Mouse (Mus musculus) hindbrain, embryonic 13.5 days (tissue): ENCODE data around the gene Limch1. TPM values are rescaled to one million over a fixed set of nuclear protein-coding genes. Genes with fewer than 3 reads are reported as not detected.

Experiments used
- ATAC-seq: fragments of 200-750 bp; cut with Nextera tagmentation; 2 replicates; pipeline ENCODE4 v1.8.0; 2017; ENCODE audit warnings: moderate TSS enrichment; ENCODE audit not compliant: low FRiP score
- H3K27ac ChIP-seq: fragments of 300-500 bp; sonication (generic); 2 replicates; pipeline ENCODE4 v1.5.1; 2015; ENCODE audit warnings: inconsistent platforms, mild to moderate bottlenecking, moderate library complexity
- H3K27me3 ChIP-seq: fragments of 300-500 bp; sonication (generic); 2 replicates; pipeline ENCODE4 v1.6.1; 2015; ENCODE audit warnings: mild to moderate bottlenecking, inconsistent platforms
- H3K36me3 ChIP-seq: fragments of 300-500 bp; sonication (generic); 2 replicates; pipeline ENCODE4 v1.6.1; 2015; ENCODE audit warnings: mild to moderate bottlenecking, inconsistent platforms
- H3K4me1 ChIP-seq: fragments of 300-500 bp; sonication (generic); replicated peaks from 2 replicates; pipeline ENCODE4 v1.6.1; 2015; ENCODE audit warnings: inconsistent platforms
- H3K4me2 ChIP-seq: fragments of 300-500 bp; sonication (generic); 2 replicates; pipeline ENCODE4 v1.6.1; 2015; ENCODE audit warnings: inconsistent platforms, mild to moderate bottlenecking, moderate library complexity
- H3K4me3 ChIP-seq: fragments of 300-500 bp; sonication (generic); 2 replicates; pipeline ENCODE4 v1.5.1; 2015; ENCODE audit warnings: mild to moderate bottlenecking, inconsistent platforms
- H3K9ac ChIP-seq: fragments of 300-500 bp; sonication (generic); 2 replicates; pipeline ENCODE4 v1.6.1; 2015; ENCODE audit warnings: mild to moderate bottlenecking, inconsistent platforms
- H3K9me3 ChIP-seq: fragments of 300-500 bp; sonication (generic); 2 replicates; pipeline ENCODE4 v1.6.1; 2016; ENCODE audit warnings: inconsistent platforms
- WGBS: fragments of 180-500 bp; shearing (Covaris S2); methylation state at CpG from one replicate; pipeline ENCODE4 v1.1.7; 2015; 5-methylcytosine and 5-hydroxymethylcytosine counted together
- polyA plus RNA-seq: library from polyadenylated mRNA; unstranded; fragments of >200 nt; fragmentation: Nextera tagmentation; extraction: Ambion mirVana; gene quantifications from 2 replicates; pipeline ENCODE4 v1.2.1, GENCODE M21; 2015

The Limch1 gene
- polyA plus RNA-seq, 1 experiment from 2014 or later: 49.0 TPM

DNA sequence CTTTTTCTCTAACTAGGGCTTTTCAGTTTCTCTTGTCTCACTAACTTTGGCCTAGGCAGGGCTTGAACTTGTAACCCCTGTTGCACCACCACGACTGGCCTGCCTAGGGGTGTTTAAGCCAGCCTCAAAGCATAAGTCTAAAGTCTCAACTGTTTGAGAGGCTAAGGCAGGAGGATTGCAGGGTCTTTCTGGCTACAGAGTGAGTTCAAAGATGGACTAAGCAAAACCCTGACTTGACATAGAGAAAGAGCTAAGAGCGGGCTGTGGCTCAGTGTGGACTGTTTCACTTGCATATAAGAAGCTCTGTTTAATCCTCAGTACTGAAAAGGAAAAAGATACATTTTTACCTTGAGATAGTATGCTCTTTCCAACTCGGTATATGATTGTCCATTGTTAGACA is 268.3 kb downstream of the Limch1 start:
- Histone ChIP-seq H3K9me3 (no peaks in the 10 kb centered on the region), H3K27ac (no peak overlapping the region)
- 83% methylated on average over 3 of the region's 3 CpGs for WGBS

DNA sequence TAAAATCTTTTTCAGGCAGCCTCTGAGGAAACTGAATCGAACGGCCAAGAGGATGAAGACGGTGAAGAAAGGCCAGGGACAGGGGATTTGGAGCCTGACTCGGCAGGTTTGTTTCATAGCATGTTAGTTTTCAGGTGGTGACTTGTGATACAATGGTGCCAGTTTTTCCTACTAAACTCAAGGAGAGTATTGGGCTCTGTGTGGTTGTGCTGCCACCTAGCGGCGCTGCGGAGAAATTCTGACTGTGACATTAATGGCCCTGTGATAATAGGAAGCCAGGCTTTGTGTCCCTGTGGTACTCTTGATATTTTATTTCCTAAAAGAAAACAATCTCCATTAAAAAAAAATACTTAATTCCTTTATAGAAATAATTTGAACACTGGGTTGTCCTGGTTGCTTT is 270.8 kb downstream of the Limch1 start:
- H3K36me3 ChIP-seq: peaks cover 6% of the 10 kb centered on the region; the same call in 1 of the 2 replicates
- H3K4me2 ChIP-seq: no peak overlapping the region
- H3K9me3 ChIP-seq: no peaks in the 10 kb centered on the region
- H3K4me1 ChIP-seq: 0 out of 2 replicates have a peak, but pooled peaks cover 4% of the 10 kb centered on the region
- H3K27ac ChIP-seq: no peak overlapping the region
- 14% methylated on average over 7 of the region's 7 CpGs for WGBS
- H3K27me3 ChIP-seq: no peaks in the 10 kb centered on the region
- H3K4me3 ChIP-seq: no peak overlapping the region
- peak; percentile 61; the same call in 1 of the 2 replicates for ATAC-seq
- no peak overlapping the region for H3K9ac ChIP-seq

More for the DNA sequence above, 268.3 kb downstream of the Limch1 start:
- no peak for ATAC-seq
- Histone ChIP-seq H3K4me3 (no peak overlapping the region), H3K36me3 (peaks cover 9% of the 10 kb centered on the region), H3K27me3 (no peaks in the 10 kb centered on the region), H3K9ac (no peak overlapping the region), H3K4me1 (0 out of 2 replicates have a peak, but pooled peaks cover 4% of the 10 kb centered on the region), H3K4me2 (no peak overlapping the region)

DNA sequence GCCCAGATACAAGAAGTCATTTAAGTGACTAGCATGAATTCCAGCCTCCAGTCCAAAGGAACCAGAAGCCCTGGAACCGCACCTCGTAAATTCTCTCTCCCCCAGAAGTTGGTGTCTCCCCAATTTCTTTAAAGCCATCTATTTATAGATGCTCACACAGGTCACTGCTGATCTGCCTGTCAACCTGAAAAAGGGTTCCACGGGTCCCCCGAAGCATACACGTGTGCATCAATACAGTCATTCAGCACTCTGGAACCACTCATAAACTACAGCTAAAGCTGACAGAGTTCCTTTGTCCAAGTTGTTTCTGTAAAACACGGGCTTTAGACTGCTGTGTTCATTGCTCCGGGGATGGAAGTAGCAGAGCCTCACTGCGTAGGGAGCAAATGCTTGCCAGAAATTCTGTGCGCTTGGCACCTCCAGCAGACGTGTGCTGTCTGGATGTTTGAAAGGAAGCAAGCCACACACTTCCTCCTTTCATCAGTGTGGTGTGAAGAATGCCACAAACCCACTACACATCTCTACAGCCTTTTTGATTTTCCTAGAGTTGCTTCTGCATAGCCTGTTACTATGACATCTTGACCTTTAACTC is 278.9 kb downstream of the Limch1 start:
- Histone ChIP-seq H3K4me1 (peaks cover 11% of the 10 kb centered on the region), H3K36me3 (peaks cover 24% of the 10 kb centered on the region), H3K27ac (no peak overlapping the region), H3K27me3 (no peaks in the 10 kb centered on the region), H3K4me3 (no peak overlapping the region), H3K4me2 (no peak overlapping the region), H3K9me3 (no peaks in the 10 kb centered on the region), H3K9ac (no peak overlapping the region)
- ATAC-seq: no peak
- 82% methylated on average over 10 of the region's 10 CpGs for WGBS

- Histone ChIP-seq H3K4me3 (no peak overlapping the region), H3K9ac (no peak overlapping the region), H3K27ac (no peak overlapping the region), H3K4me1 (peaks cover 11% of the 10 kb centered on the region), H3K36me3 (peaks cover 29% of the 10 kb centered on the region), H3K9me3 (no peaks in the 10 kb centered on the region), H3K27me3 (no peaks in the 10 kb centered on the region), H3K4me2 (no peak overlapping the region)
- 83% methylated on average over 8 of the region's 8 CpGs for WGBS
- ATAC-seq: no peak
Observed at GRCm38 (mm10) chr5:67025095-67025494, 279.5 kb downstream of the Limch1 start.

DNA sequence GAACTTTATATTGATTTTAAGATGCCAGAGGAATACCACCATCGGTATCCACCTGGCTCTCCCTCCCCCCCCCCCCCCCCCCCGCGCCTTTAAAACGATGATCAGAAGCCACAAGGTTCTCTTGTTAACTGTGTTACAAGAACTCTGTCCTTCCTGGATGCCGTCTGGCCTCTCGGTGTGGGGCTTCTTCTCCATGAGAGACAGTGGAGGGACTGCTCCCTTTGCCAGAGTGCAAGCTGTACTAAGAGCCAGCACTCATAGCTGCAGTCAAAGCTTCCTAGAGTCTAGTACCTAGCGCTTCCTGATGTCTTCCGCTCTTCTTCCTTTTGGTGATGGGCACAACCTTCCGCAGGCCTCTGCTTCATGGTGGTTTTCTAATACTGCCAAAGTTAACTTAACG is 280.0 kb downstream of the Limch1 start:
- 79% methylated on average over 9 of the region's 10 CpGs for WGBS
- no peaks in the 10 kb centered on the region for H3K27me3 ChIP-seq
- no peak overlapping the region for H3K4me2 ChIP-seq
- H3K9me3 ChIP-seq: no peaks in the 10 kb centered on the region
- peaks cover 11% of the 10 kb centered on the region for H3K4me1 ChIP-seq
- no peak overlapping the region for H3K27ac ChIP-seq
- H3K4me3 ChIP-seq: no peak overlapping the region
- no peak overlapping the region for H3K9ac ChIP-seq
- H3K36me3 ChIP-seq: peaks cover 34% of the 10 kb centered on the region
- no peak for ATAC-seq

DNA sequence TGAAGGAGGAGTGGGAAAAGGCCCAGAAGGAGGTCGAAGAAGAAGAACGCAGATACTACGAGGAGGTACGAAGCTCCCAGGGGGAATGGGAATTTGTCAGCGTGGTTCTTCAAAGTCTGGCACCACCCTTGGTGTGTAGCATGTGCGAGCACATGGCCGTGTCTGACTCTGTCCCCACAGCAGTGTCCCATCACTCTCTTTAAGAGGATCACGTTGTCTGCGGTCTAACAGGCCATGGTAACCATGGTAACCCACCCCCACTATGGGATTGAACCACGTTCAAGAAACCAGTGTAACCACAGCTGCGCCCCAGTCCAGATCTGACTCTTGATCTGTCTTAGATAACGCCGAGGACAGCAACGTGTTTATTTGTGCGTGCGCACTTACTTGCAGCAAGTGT is 283.2 kb downstream of the Limch1 start:
- H3K27me3 ChIP-seq: no peaks in the 10 kb centered on the region
- peaks cover 11% of the 10 kb centered on the region for H3K4me1 ChIP-seq
- no peak overlapping the region for H3K9ac ChIP-seq
- no peaks in the 10 kb centered on the region for H3K9me3 ChIP-seq
- H3K4me3 ChIP-seq: no peak overlapping the region
- peaks cover 48% of the 10 kb centered on the region for H3K36me3 ChIP-seq
- H3K27ac ChIP-seq: no peak overlapping the region
- WGBS: 51% methylated on average over 16 of the region's 16 CpGs
- no peak overlapping the region for H3K4me2 ChIP-seq
- ATAC-seq: peak; percentile 59; the same call in 1 of the 2 replicates

DNA sequence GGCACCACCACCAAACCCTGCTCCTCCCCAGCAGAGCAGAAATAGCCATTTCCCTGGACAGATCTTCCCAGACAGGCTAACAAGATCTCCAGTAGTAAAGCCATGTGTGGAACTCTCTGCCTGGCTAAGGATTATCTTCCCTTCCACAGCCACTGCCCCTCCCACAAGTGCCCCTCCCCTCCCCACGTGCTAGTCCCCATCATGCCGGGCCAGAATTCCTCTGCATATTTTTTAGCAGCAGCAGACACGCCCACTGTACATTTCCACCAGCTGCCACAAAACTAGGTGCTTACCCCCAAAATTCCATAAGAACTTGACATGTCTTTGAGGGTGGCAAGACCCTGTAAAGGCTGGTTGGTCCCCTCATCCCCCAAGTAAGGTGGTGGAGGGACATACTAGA is 284.3 kb downstream of the Limch1 start:
- Histone ChIP-seq H3K27ac (no peak overlapping the region), H3K36me3 (peaks cover 58% of the 10 kb centered on the region), H3K4me1 (peaks cover 11% of the 10 kb centered on the region), H3K27me3 (no peaks in the 10 kb centered on the region), H3K4me3 (no peak overlapping the region), H3K9ac (no peak overlapping the region), H3K9me3 (no peaks in the 10 kb centered on the region), H3K4me2 (no peak overlapping the region)
- 51% methylated on average over 3 of the region's 3 CpGs for WGBS
- ATAC-seq: no peak

DNA sequence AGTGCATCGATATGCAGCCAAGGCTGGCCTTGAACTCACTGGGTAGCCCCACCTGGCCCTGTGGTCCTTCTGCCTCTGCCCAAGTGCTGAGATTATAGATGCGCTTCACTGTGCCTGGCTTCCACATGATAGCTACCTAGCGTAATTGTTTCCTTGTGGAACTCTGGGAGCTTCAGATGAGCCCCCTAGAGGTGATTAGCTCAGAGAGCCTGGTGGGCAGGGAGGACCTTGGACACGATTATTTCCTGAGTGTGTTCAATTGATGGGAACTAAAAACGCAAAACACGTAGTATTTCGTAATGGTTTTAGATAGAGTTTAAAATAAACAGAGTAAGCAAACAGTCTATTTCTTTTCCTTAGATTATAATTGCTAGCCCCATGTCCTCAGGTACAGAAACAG is 287.0 kb downstream of the Limch1 start:
- no peak for ATAC-seq
- Histone ChIP-seq H3K9ac (no peak overlapping the region), H3K27me3 (no peaks in the 10 kb centered on the region), H3K36me3 (peaks cover 70% of the 10 kb centered on the region), H3K4me1 (peaks cover 8% of the 10 kb centered on the region), H3K27ac (no peak overlapping the region), H3K4me2 (no peak overlapping the region), H3K9me3 (no peaks in the 10 kb centered on the region), H3K4me3 (no peak overlapping the region)
- WGBS: 83% methylated on average over 7 of the region's 7 CpGs

GRCm38 (mm10) chr5:67043932-67044331 is 298.3 kb downstream of the Limch1 start:
- no peak for ATAC-seq
- H3K4me3 ChIP-seq: no peak overlapping the region
- no peak overlapping the region for H3K9ac ChIP-seq
- peaks cover 13% of the 10 kb centered on the region for H3K36me3 ChIP-seq
- no peak overlapping the region for H3K27ac ChIP-seq
- WGBS: 82% methylated on average over 9 of the region's 9 CpGs
- no peaks in the 10 kb centered on the region for H3K9me3 ChIP-seq
- H3K4me2 ChIP-seq: no peak overlapping the region
- no peaks in the 10 kb centered on the region for H3K4me1 ChIP-seq
- 0 out of 2 replicates have a peak, but pooled peaks cover 5% of the 10 kb centered on the region for H3K27me3 ChIP-seq

- peak; percentile 70 for ATAC-seq
- no peak overlapping the region for H3K27ac ChIP-seq
- H3K27me3 ChIP-seq: peaks cover 10% of the 10 kb centered on the region; the same call in 1 of the 2 replicates
- no peaks in the 10 kb centered on the region for H3K4me1 ChIP-seq
- 16% methylated on average over 4 of the region's 4 CpGs for WGBS
- no peak overlapping the region for H3K9ac ChIP-seq
- H3K9me3 ChIP-seq: no peaks in the 10 kb centered on the region
- H3K36me3 ChIP-seq: peaks cover 27% of the 10 kb centered on the region
- H3K4me2 ChIP-seq: no peak overlapping the region
- H3K4me3 ChIP-seq: no peak overlapping the region
Observed at GRCm38 (mm10) chr5:67048003-67048402, 302.4 kb downstream of the Limch1 start.

- H3K27me3 ChIP-seq: 0 out of 2 replicates have a peak, but pooled peaks cover 2% of the 10 kb centered on the region
- no peak overlapping the region for H3K4me3 ChIP-seq
- peaks cover 10% of the 10 kb centered on the region; the same call in 1 of the 2 replicates for H3K36me3 ChIP-seq
- 85% methylated on average over 6 of the region's 6 CpGs for WGBS
- H3K9ac ChIP-seq: no peak overlapping the region
- H3K4me1 ChIP-seq: peaks cover 7% of the 10 kb centered on the region; the same call in 1 of the 2 replicates
- no peak overlapping the region for H3K27ac ChIP-seq
- no peak for ATAC-seq
- H3K4me2 ChIP-seq: no peak overlapping the region
- no peaks in the 10 kb centered on the region for H3K9me3 ChIP-seq
Observed at GRCm38 (mm10) chr5:67057803-67058202, 312.2 kb downstream of the Limch1 start.

DNA sequence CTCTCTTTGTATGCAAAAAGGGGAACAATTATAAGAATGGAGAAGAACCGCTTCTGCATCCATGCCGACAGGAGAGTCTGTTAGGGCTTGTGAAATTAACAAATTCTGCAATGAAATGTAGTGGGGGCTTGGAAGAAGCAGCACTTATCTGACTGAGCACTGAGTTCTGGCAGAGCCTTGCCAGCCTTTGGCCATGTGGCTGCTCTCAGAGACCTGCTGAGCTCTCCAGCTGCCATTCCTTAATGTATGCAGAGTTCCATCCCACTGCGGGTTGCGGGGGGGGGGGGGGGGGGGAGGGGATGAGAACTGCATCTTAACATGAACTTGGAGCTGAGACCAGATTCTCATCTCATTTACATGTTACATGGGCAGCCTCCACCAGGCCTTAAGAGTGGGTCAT is 314.9 kb downstream of the Limch1 start:
- Histone ChIP-seq H3K4me2 (no peak overlapping the region), H3K9me3 (no peaks in the 10 kb centered on the region), H3K36me3 (no peaks in the 10 kb centered on the region), H3K4me3 (no peak overlapping the region), H3K27me3 (no peaks in the 10 kb centered on the region), H3K27ac (no peak overlapping the region), H3K9ac (no peak overlapping the region), H3K4me1 (peaks cover 7% of the 10 kb centered on the region; the same call in 1 of the 2 replicates)
- ATAC-seq: 0 out of 2 replicates have a peak, but pooled peaks have one; percentile 49
- WGBS: 67% methylated on average over 2 of the region's 4 CpGs

GRCm38 (mm10) chr5:67063596-67063995 is 318.0 kb downstream of the Limch1 start:
- no peak for ATAC-seq
- H3K36me3 ChIP-seq: no peaks in the 10 kb centered on the region
- H3K27me3 ChIP-seq: no peaks in the 10 kb centered on the region
- WGBS: 90% methylated on average over 9 of the region's 9 CpGs
- H3K4me1 ChIP-seq: peaks cover 7% of the 10 kb centered on the region; the same call in 1 of the 2 replicates
- H3K4me2 ChIP-seq: no peak overlapping the region
- H3K9ac ChIP-seq: no peak overlapping the region
- no peak overlapping the region for H3K4me3 ChIP-seq
- no peak overlapping the region for H3K27ac ChIP-seq
- no peaks in the 10 kb centered on the region for H3K9me3 ChIP-seq
